Mouse (Mus musculus) MEL-GATA-1-ER (cell line): ENCODE measurements around the gene Aqp2.

Source experiments
- DNase-seq: peaks from one replicate; pipeline ENCODE4 v3.0.0-alpha.2; 2012; ENCODE audit warnings: low read depth; ENCODE audit errors: extremely low read depth

Gene Aqp2

DNA sequence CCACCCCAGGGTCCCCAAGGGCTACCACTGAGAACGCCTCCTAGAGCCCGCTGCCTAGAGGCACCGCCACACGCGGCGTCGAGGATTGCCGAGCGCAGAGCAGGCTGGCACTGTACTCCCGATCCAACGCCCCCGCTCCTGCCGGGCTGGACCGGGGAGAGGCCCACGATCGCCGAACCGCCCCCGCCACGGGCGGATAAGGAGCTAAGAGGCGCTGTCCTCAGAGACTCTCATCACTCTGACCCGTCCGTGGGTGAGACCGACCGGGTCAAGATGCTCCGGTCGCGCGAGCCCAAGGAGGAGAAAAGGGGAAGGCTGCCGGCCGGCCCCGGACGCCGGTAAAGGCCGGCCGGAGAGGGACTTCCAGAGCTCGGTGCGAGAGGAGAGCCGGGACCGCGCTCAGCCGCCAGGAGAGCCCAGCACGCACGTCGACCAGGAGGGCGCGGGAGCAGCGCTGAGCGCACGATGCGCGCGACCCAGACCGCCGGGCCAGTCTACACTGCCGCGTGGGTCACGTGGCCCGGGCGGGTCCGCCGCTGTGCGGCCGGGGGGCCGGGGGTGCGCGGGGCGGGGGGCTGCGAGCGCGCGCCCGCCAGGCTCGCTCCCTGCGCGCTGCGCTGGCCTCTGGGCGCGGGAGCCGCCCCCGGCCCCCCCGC, 11.7 kb downstream of the Aqp2 start, which contains the start of gene Aqp5:
Gene Aqp5 (plus strand): TSS at position 354 of the 656 bp plus-strand sequence.
- no peak for DNase-seq

DNA sequence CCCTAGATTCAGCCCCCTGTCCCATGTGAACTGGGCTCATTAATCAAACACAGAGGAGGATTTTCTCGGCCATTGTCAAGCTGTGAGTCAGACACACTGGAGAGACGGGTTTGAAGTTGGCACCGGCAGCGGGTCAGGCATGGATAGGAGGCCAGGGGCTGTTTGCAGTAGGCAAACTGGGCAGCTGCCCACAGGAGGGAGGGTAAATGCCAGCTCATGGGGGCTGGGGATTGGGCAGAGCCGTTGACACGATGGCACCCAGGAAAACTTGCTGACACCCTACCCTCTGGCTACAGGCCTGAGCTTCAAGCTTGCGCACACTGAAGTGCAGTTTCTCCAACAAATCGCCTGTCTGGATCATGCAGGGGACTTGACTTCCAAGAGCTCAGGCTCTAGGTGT, 13.3 kb downstream of the Aqp2 start:
- no peak for DNase-seq

DNA sequence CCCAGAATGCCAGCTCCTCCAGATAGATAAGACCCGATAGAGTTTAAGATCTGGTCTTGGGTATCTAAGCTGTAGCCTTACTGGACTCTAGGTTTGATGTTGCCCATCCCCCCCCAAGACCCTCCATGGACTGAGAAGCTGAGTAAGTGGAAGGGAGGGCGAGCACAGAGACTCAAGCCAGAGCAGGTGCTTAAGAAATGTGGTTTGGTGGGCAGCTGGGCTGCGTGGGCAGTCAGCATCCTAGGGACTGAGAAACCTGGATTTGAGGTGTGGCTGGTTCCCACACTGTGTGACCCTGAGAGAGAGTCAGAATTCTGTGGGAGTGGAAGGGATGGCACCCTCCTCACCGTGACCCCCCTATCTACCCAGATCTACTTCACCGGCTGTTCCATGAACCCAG, 14.0 kb downstream of the Aqp2 start:
- no peak for DNase-seq

DNA sequence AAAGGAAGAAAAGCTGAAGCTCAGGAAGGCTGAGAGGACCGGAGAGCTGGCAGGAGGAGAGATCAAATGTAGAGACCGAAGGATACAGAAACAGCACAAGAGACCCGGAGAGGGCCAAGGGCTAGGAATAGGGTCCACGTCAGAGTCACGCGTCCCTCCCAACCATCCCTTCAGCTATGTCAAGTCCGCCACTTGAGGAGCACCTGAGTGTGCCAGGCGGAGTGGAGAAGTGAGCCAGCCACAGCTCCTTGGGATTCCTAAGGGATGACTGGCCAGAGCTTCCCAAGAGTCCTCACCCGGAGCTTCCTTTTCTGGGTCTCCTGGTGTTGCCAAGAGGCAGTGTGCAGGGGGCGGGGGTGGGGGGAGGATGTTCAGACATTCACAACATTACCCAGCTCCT, 16.1 kb downstream of the Aqp2 start:
- DNase-seq: no peak

DNA sequence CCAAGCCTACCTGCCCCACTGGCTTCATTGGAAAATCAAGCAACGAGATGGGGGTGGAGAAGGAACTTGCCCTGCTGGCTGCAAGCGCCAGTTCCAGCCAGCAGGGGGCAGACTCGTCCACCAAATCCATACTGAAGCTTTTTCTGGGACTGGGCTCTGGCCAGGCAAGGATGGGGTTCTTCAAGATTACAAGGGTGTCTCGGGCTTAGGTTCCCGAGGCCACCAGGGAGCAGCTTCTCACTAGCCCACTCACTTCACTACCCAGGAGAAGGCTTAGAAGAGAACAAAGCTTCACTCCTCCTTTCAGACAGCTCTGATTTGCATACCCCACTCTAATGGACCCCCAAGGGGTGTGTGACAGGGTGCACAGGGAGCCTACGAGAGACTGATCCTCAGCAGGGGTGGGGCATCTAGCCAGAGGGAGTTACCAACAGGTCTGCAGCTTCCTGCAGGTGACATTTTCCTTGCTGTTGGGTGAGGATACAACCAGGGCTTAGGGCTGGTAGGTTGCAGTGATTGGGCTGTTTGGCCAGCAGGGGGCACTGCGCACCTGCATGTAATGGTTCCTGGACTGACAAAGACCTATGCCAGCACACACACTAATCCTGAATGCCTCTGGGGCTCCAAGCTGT, 17.3 kb downstream of the Aqp2 start:
- DNase-seq: peak; percentile 80

DNA sequence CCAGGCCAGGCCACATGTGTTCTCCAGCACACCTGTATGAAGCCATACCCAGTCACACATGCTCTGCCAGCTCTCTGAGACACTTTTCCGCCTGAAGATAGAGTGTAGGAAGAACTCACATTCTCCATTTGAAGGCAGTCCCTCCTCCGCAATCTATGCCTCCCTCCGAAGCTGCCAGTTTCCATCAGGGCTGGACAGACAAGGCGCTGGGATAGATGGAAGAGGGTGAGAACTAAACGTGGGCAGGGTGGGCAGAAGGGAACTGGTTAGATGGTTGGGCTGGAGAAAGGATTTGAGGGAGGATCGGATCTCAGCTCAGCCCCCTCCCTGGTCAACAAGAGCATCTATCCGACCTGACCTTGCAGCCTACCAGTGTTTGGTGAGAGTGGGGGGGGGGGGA, 18.0 kb downstream of the Aqp2 start:
- no peak for DNase-seq

DNA sequence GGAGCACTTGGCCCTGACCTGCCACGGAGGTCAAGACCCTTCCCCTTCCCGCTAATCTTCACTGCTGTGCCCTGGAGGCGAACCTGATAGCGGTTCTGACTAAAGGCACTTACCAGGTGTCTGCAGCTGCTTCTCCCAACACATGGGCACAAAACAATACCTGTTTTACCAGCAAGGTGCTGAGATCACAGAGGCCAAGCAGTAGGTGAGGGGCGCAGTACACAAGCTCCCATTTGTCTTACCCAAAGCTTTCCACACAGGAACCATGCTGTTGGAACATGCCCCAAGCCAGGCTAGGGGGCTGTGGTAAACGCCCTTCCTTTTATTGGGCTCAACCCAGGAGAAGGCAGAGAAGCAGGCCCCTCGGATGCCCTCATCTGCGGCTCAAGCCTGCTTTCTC, 18.7 kb downstream of the Aqp2 start:
- no peak for DNase-seq

DNA sequence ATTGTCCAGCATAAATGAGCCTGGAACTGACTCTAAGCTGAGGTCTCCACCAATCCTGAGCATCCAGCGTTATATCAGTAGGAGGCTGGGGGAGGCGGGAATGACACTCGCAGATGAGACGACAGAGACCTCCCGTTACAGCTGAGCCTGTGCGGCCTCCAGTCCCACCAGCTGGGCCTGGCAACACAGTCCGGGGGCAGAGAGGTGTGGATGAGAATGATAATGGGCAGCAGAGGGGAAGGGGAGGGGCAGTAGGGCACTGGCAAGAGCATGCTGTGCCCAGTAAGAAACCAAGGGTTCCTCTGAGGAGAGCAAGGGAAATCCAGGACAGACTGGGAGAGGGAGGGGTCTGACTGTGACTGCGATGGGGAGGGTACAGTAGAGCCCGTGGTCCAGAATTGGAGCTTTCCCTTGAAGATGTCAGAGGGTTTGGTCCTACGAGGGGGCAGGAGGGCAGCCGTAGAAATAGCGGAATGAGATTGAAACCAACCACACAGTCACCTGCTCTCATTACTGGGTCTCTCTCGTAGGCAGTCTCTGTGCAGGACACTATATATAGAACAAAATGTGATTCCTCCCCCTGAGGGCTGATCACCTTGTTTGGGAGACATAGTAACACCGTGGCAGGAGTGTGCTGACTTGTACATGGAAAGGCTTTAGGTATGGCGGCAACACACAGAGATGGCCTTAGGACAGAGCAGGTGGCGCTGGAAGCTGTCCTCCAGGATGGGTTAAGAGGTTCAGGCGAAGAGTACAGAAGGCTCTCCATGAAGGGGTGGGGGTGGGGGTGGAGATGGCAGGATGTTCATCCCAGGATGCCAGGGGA, 20.6 kb downstream of the Aqp2 start:
- no peak for DNase-seq

DNA sequence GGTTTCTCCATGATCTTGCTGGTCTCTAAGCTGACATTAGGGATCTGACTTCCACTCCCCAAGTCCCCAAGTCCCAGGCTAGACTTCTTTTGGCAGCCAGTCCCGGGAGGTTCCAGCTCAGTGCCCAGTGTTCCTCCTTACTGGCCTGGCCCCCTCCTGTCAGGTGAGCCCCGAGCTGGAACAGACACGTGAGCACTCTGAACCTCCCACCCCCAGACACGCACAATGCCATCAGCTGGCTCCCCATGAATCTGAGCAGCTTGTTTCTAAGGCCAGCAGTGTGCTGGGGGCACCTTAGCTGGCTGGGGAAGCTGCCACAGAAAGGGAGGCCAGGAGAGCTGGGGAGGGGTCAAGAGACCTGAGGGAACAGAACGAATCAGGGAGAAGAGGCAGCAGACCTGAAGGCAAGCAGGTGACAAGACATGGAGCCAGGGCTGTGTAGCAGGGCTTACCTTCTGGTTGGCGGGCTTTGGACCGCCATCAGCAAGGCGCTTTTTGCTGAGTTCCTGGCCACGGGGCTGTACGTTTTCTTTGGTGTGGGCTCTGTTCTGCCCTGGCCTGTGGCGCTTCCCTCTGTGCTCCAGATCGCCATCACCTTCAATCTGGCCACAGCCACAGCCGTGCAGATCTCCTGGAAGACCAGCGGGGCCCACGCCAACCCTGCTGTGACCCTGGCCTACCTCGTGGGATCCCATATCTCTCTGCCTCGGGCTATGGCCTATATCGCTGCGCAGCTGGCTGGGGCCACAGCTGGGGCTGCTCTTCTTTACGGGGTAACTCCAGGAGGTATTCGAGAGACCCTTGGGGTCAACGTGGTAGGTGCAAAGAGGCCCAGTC, 22.3 kb downstream of the Aqp2 start, which contains the start of gene Aqp6:
Gene Aqp6 (plus strand): TSS at position 415 of the 837 bp plus-strand sequence.
- DNase-seq: no peak

DNA sequence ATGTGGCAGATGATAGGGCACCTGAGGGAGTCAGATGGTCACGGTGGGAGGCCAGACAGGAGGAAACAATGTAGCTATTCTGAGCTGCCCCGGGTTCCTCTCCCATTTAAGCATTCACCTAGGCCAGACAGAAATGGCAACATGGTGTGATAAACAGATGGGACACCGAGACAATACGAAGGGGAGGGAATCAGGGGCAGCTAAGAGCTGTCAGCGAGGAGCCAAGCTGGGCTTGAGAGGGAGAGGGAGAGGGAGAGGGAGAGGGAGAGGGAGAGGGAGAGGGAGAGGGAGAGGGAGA, 22.9 kb downstream of the Aqp2 start:
- DNase-seq: no peak

DNA sequence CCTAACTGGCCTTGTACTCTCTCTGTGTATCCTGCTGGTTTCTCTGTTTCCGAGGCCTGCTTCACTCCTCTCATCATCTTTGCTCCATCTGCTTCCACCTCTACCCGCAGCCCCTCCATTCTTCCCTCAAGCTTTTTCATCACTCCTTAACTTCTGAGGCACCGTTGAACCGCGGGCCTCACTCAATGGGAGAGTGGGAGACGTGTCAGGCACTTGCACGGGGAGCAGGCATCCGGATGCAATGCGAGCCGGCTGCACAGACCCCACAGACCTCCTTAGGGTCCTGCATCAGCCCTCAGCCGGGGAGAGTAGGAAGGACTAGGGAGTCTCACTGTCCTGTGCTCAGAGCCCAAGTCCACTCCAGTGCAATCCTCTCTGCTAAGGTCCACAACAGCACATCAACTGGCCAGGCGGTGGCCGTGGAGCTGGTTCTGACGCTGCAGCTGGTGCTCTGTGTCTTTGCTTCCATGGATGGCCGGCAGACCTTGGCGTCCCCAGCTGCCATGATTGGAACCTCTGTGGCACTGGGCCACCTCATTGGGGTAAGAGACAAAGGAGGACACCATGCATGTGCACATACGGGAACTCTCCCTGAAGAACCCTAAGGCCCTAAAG, 23.5 kb downstream of the Aqp2 start:
- DNase-seq: no peak

DNA sequence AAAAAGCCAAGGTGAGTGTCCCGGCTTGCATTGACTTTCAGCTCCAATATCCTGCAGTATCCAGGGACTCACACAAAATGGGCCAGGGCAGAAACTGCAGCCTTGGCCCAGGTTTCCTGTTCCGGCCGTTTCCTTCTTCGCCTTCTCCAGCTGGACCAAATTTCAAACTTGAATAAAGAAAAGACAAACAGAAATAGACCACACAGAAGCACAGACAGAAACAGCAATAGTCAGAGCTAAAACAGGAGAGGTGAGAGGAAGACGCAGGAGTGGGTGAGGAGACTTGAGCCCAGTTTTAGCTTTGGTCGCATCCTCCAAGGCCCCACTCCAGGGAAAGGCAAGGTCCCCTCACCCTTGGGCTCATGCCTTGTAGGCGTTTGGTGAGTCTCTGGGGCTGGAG, 24.4 kb downstream of the Aqp2 start:
- no peak for DNase-seq

DNA sequence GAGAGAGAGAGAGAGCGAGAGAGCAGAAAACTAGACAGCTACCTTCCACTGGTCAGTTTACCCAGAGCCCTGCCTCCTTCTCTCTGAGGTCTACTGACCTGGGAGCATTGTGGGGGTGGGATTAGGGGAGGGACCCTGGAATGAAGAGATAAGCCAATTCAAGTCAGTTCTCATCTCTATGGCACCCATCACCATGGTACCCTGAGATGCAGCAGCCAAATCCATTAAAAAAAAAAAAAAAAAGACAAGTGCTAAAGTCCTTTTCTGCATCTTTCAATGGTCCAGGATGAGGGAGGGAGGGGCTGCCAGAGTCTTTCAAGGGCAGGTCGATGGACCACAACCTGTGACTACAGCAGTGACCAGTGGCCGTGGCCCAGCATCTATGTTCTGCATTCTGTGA, 26.7 kb downstream of the Aqp2 start:
- no peak for DNase-seq

DNA sequence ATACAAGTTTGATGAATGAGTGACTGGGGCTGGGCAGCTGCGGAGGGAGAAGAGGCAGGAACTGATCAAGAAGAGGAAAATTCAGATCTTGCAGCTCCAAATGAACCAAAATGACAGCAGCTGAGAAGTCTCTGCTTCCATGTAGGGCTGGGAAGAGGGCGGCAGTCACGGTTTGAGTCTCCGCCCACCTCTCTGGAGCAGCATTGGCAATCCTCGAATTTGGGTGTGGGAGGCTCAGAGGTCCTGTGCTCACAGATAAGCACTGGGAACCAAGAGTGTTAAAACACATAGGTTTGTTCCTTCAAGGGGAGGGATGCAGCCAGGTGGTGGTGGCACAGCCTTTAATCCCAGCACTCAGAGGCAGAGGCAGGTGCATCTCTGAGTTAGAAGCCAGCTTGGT, 27.7 kb downstream of the Aqp2 start:
- DNase-seq: peak; percentile 55

DNA sequence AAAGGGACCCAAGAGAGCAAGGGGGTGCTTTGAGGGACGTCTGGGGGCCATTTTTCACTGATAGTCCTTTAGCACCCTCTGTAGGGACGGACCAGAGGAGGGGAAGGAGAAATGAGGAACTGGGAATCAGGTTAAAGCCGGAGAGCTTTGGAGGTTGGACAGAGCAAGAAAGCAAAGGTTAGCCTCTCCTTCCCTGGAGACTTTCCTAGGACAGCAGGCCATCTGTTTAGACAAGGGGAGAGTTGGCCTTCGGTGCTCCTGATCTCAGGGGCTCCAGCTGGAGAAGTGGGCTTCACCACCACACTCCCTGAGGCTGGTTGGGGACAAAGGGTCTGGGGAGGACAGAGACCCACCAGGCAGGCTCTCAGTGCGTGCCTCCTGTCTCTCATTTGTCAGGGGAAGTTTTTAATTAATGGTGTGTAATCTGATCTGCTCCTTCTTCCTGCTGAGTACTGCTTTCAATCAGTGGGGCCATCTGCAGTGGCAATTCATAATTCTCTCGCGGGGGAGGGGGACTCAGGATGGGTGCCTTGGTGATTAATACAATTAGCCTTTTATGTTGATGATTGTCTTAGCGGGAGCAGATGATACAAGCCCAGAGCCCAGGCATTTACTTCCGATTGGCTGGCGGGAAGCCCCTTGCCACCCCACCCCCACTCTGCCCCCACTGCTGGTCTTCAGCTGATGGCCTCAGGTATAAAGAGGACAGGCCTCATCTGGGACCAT, 28.7 kb downstream of the Aqp2 start:
- peak; percentile 18 for DNase-seq

DNA sequence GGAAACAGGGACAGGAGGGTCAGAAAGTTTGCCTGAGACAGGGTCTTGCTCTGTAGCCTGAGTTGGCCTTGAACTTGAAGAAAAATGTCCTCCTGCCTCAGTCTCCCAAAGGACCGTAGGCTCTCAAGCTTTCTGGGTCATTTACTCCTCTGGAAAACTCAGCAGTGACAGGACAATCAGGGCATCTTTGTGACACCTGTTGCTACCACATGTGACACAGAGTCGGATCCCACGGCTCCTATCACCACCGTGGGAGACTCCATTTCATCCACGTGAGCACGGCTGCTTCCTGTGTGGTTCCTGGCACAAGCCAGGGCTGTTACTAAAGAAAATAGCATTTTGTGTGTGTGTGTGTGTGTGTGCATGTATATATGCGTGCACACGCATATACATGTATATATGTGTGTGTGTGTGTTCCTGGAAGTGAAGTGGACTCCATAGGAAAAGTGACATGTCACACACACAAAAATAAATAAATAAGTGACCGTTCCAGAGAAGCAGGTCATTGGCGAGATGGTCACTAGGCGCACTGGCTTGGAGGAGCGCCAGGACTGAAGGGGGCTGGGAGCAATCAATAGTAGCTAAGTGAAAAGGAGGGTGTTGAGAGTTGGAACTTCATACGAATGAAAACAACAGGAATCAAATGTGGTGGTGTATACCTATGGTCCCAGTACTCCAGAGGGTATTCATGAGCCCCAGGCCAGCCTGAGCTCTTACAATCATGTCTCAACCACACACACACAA, 29.7 kb downstream of the Aqp2 start:
- DNase-seq: no peak

DNA sequence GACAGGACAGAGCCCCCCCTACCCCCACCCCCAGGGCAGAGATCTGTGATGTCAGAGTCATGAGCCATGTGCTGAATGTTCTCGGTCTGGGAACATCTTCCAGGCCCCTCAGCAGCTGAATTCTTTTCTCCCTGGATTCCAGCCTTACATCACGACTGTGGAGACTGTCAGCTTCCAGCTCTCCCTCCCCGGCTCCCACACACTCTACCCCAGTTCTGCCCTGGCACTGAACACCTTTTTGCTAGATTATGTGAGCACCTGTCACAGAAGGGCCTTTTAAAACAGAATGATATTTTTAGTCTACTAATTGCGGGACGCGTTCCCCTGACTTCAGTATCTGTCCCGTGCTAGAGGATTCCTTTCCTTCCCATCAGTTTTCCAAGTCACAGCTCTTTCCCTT, 32.7 kb downstream of the Aqp2 start:
- no peak for DNase-seq

DNA sequence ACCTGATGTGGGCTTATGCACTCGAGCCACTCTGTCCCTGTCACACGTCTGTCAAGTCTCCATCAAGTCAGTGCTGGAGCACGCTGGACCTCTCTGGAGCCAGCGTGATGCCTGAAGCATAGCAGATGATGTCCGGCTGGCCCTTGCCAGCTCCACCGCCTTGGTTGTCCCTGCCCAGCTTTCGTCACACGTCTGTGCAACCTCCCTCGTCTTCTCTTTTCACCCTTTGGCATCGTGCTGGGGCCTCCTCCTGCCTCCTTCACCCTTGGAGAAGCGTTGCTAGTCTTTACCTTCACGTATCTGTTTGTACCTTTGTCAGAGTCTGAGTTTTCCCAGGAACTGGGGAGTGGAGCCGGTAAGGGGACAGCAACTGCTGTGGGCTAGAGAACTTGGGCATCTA, 35.4 kb downstream of the Aqp2 start:
- no peak for DNase-seq

DNA sequence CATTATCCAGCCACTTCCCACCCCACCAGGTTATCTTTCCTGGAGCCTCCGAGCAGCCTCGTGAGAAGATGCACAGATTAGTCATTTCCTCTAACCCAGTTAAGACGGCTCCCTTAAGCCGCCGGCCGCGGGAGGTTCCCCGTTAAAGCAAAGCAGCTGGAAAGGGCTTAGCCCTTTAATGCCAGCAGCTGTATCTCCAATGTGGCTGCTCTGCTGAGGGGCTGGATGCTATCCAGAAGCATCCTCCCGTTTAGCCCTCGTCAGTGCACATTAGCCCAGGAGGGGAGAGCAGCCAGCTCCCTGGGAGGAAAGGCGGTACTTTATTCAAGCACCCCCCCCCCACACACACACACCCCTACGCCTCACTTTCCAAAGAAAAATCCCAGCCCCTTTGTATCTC, 35.9 kb downstream of the Aqp2 start:
- no peak for DNase-seq

DNA sequence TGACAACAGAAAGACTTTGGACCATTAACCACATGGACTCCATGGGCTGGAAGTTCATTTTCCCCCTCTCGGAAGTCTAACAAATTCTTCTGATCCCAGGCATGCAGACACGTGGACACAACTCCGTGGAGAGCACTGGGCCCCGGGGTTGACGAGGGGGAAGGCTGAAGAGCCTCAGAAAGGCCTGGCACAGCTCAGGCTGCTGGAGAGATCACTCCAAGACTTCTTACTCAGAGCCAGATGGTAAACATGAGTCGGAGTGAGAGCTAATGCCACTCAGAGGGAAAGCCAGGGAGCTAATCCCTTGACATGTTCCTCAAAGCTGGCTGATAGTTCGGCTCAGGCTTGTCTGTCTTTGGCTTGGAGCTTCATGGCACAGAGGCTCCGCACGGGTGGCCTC, 36.4 kb downstream of the Aqp2 start:
- DNase-seq: no peak
